Mouse (Mus musculus) testis, adult 2 months (tissue): Measurements from ENCODE around the gene Ccnd2.

Source experiments
- CTCF ChIP-seq: fragments of 200-500 bp; IDR thresholded peaks from 2 replicates; pipeline ENCODE4 v1.5.1; 2012; ENCODE audit warnings: low read depth, mild to moderate bottlenecking, inconsistent platforms, low read length, moderate library complexity; ENCODE audit not compliant: control insufficient read depth, insufficient read depth, insufficient replicate concordance
- POLR2A ChIP-seq: fragments of 200-500 bp; IDR thresholded peaks from 2 replicates; pipeline ENCODE4 v1.6.1; 2012; ENCODE audit warnings: low read depth, mild to moderate bottlenecking, inconsistent platforms, low read length, moderate library complexity; ENCODE audit not compliant: control insufficient read depth

GRCm38 (mm10) chr6:127114753-127115456 lies 37.1 kb downstream of the Ccnd2 start:
- TF ChIP-seq CTCF (no peak), POLR2A (no peak)
